Mouse (Mus musculus) retina, postnatal 1 day (tissue): ENCODE measurements at regions not wholly inside any gene's neighbourhood (a gene's known extent, or its start where the extent isn't known, plus 50 kb on each side); places are given as distances from the start of the nearest gene placed in this dataset.
"Not testable (repeated sequence)": the region's sequence is repeated elsewhere in the genome, so short reads cannot be mapped to it uniquely, and the experiment has no call there.

Source experiments
- DNase-seq: peaks from one replicate; pipeline ENCODE4 v3.0.0-alpha.2; 2012

- no peak for DNase-seq
Observed at GRCm38 (mm10) chr11:113140595-113140994, 358.6 kb downstream of the Sox9 start.

DNA sequence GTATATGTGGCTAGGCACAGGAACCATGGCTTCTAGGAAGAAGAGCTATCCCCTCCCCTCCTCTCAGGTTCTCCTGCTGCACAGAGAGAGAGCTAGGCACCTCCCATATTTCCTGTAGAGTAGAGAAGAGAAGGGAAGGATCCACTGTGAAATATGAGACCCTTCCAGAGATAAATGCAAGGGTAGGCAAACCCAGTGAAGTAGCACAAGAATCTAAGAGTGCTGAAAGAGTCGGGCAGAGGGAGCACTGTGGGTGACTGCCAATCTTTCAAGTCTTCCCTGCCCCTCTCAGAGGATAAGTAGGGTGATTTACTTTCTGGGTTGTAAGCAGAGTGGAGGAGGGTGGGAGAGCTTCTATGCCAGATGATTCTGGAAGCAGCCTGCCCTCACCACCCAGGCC is 360.8 kb downstream of the Sox9 start:
- no peak for DNase-seq

DNA sequence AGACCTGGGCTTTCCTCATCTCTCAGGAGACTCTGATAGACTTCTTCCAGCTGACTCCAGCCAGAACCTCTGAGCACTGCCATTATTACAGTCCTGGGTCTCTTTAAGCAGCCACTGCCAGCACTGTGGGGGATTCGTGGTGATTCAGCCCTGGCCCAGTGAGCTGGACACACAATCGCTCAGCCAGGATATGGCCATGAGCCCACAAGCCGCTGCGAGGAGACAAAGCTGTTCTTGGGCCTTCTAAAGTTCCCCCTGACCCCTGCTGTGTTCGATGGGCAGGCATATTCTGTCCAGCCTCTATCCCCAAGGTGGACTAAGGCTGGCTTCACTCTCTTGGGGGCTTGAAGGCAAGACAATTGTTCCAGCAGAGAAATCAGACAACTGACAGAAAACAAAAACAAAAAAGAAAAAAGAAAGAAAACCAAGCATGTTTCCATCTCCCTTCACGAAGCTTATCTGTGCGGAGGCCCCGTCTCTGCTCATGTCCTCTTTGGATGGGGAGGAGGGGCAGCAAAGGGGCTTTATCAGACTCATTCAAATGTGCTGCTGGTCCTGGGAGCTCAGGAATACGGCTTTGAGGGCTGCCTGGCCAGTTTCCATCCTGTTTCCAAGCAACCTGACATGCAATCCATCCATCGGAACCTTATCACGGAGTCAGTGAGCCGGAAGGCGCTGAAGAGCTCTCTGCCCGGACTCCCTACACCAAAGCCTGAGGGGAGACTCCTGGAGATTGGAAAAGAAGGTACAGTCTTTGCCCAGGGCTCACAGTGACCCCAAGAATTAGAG is 362.0 kb downstream of the Sox9 start:
- DNase-seq = peak; percentile 78

GRCm38 (mm10) chr11:113145721-113146120 is 363.7 kb downstream of the Sox9 start:
- no peak for DNase-seq

- DNase-seq = no peak
Observed at GRCm38 (mm10) chr11:113146762-113147161, 364.7 kb downstream of the Sox9 start.

GRCm38 (mm10) chr11:113147535-113148197 is 365.6 kb downstream of the Sox9 start:
- no peak for DNase-seq

- no peak for DNase-seq
Observed at GRCm38 (mm10) chr11:113148198-113148537, 366.1 kb downstream of the Sox9 start.

DNA sequence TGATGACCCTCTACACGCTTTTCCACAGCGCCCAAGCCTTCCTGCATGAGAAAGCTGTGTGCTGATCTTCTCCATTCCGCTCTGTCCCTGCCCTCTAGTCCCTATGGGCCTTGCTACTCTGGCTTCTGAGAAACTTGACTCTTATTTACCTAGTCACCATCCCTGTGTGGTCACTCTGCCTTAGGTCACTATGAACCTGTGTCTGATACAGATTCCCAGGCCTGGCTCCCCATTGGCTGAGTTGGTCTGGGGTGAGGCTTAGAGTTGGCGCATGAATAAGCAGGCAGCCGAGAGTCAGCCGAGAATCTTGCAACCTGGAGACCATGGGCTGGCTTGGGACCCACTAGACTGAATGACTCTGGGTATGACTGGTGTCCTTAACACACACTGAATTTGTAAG is 373.5 kb downstream of the Sox9 start:
- DNase-seq = no peak

DNA sequence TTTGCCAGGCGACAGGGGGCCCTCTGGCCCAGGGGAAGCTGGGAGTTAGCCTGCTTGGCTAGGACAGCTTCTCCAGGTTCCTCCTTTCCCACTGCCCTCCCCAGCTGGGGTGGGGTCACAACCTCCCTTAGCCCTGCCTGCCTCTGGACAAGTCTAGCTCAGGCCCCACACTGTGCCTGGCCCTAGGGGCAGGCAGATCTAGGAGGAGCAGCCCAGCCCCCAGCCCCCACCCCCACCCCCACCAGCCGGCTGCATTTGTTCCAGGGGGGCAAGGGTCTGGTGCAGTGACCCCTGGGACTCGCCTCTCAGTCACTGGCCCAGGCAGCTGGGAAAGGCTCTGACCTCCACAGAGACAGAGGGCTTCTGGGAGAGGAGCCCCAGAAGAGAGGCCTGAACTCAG is 381.9 kb downstream of the Sox9 start:
- no peak for DNase-seq

- DNase-seq = no peak
Observed at GRCm38 (mm10) chr11:113164510-113164909, 382.5 kb downstream of the Sox9 start.

- DNase-seq = peak; percentile 91
Observed at GRCm38 (mm10) chr11:113165069-113165795, 383.2 kb downstream of the Sox9 start.

- DNase-seq = no peak
Observed at GRCm38 (mm10) chr11:113166517-113166916, 384.5 kb downstream of the Sox9 start.

- peak; percentile 89 for DNase-seq
Observed at GRCm38 (mm10) chr11:113172497-113173140, 390.6 kb downstream of the Sox9 start.

GRCm38 (mm10) chr11:113173317-113173716 is 391.3 kb downstream of the Sox9 start:
- not testable (repeated sequence) for DNase-seq

- peak; percentile 81 for DNase-seq
Observed at GRCm38 (mm10) chr11:113174011-113174507, 392.0 kb downstream of the Sox9 start.

DNA sequence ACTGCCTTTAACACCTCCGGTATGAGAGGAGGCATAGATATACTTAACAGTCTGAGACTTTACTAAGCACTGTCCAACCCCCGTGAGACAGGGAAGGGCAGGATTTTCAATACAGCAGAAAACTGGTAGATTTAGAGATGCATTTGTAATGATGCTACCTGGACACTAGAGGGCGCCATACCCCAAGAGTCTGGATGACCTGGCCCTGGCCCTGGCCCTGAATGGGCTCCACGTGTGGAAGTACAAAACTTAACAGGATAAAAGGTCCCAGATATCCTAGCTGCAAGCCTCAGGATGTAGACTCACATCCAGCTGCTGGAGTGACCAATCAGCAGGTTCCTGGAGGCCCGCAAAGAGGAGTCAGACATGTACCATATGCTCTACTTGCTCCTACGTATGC is 393.3 kb downstream of the Sox9 start:
- DNase-seq = no peak

- DNase-seq = peak; percentile 59
Observed at GRCm38 (mm10) chr11:113176183-113176582, 394.2 kb downstream of the Sox9 start.

DNA sequence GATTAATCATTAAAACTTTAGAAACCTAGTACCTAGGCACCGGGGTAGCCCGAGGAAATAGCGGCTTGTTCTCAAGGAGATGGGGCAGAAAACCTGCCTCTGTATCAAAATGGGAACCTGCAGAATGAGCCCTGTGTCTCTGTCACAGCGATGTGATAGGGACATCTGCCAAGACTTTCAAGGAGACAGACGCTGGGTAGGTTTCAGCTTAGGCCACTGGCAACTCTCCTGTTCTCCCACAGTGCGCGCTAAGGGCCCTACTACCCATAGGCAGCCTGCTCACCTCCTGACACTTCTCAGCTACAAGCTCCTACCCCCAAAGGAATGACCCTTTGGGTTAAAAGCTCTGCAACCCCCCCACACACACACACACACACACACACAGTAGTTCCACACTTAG is 396.4 kb downstream of the Sox9 start:
- DNase-seq = no peak

- DNase-seq = no peak
Observed at GRCm38 (mm10) chr11:113180008-113180407, 398.0 kb downstream of the Sox9 start.

- peak; percentile 59 for DNase-seq
Observed at GRCm38 (mm10) chr11:113182083-113182861, 400.2 kb downstream of the Sox9 start.

DNA sequence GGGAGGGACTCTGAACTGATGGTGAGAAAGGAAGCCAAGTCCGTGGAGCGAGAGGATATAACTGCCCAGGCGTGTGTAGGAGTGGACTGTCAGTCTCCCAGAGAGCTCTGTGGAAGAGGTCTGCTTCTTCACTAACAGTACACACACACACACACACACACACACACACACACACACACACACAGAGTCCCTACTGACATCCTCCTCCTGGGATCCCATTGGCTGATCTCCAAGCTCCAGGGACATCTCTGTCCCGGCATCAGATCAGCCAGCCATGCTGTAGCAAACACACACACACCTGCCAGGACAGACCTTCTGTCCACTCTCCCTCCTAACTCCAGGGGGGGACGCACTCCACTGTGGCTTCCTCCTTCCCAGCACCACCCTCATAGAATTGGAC is 401.5 kb downstream of the Sox9 start:
- DNase-seq = peak; percentile 76

GRCm38 (mm10) chr11:113184095-113184494 is 402.1 kb downstream of the Sox9 start:
- DNase-seq = peak; percentile 83
